Mouse (Mus musculus) ES-CJ7 (cell line): Measurements from ENCODE around the gene Patj.

ENCODE experiments used
- DNase-seq: peaks from one replicate; pipeline ENCODE4 v3.0.0; 2011; ENCODE audit warnings: low read depth, low spot score

Gene Patj

DNA sequence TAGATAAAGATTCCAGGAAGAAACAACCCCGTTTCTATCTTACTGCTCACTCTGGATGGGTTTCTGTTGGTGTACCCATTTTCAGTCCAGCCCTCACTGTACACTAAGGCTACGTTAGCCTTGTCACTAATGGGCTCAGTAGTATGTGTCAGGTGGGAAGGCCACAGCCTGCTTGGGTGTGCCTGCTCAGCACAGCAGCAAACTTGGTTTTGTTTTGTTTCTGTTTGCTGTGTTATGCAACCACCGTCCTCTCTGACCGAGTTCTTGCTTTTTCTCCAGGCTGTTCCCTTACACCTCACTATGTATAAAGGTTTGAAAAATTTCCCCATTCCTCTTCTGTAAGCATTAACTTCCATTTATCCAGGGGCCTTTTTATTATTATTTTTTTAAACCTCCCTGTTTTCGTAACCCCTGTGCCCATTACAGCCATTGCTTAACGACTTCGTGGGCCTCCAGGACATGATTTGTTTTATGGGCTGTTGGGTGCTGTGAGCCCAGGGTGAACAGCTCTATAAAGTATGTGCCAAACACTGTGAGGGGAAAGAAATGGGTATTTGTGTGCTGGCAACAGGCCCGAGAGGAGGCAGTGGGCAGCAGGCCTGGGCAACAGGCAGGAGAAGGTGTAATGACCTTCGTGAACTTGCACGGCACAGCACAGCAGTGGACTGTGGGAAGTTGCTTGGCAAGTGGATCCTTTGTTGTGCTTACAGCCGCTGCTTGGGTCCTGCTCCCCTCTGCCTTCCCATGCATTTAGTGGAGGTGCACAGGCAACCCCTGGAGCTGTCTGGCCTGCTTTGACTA, 113.1 kb downstream of the Patj start:
- DNase-seq = no peak

- no peak for DNase-seq
Observed at GRCm38 (mm10) chr4:98509939-98510338, 114.4 kb downstream of the Patj start.

DNA sequence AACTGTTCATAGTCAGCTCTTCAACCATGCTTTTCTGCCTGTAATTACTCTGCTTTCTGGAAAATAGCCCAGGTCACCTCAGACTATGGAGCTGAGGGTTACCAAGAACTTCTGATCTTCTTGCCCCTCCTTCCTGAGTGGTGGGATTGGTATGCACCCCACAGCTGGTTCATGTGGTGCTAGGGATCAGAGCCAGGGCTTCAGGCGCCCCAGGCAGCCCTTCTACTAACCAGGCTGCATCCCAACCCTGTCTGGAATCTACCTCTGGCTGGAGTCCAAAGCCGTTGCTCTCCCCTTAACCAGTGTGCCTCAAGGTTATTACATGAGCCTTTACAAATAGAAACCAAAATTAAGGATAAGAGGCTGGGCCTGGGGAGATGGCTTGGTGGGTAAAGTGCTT, 115.7 kb downstream of the Patj start:
- DNase-seq = no peak

GRCm38 (mm10) chr4:98511964-98512743, 116.6 kb downstream of the Patj start:
- DNase-seq = no peak

GRCm38 (mm10) chr4:98520492-98520891, 124.9 kb downstream of the Patj start:
- DNase-seq = no peak

DNA sequence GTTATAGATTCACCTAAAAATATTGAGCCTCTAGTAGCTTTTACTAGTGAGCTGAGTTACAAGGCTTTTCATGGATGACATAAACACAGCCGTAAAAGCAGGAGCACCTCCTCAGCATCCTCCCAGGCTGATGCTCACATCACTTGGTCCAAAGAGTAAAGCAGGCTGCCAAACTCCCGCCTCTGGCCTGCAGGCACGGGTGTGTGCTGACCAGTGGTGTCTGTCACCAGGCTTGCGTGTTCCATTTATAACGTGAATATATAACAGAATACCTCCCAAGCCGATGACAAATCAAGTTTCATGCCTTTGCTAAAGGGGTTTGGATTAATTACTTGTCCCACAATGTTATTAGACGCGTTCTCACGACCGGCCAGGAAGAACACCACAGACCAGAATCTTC, 128.9 kb downstream of the Patj start:
- no peak for DNase-seq

DNA sequence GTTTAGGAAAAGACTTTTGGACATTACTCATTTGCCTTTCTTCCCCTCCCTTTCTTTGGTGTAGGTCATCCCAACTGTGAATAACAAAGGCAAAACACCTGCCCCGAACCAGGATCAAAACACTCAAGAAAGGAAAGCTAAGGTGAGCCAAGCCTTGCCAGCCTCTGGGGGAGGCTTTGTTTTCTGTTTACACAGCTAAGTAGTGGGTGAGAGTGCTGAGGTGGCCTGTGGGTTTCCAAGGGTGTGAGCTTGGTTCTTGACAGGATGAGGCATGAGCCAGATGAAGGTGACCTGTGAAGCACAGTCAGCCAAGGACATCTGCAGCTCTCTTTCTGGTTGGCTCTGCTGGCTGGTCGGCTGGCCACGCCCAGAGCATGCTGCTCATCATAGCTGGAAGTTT, 139.9 kb downstream of the Patj start:
- peak; percentile 62 for DNase-seq

DNA sequence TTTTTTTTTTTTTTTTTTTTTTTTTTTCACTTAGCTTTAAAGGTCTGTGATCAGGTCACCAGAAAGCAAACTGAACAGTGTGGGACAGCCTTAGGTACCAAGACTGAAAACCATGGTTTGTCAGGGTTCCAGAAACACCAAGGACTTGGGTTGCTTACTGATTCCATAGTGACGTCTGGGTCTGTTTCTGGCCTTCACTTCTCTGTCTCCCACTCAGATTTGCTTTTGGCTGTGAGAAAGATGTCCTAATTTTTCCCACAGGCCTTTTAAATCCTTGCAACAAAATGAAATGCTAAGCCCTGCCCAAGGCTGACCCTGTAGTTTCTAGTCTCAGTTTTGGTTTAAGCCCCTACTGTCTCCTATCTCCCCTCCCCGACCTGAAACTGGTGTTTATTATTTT, 146.0 kb downstream of the Patj start:
- no peak for DNase-seq

- no peak for DNase-seq
Observed at GRCm38 (mm10) chr4:98543001-98543400, 147.4 kb downstream of the Patj start.

GRCm38 (mm10) chr4:98545376-98545775, 149.8 kb downstream of the Patj start:
- peak; percentile 50 for DNase-seq

GRCm38 (mm10) chr4:98546456-98547176, 151.0 kb downstream of the Patj start:
- no peak for DNase-seq

GRCm38 (mm10) chr4:98549491-98549890, 153.9 kb downstream of the Patj start:
- DNase-seq = no peak

DNA sequence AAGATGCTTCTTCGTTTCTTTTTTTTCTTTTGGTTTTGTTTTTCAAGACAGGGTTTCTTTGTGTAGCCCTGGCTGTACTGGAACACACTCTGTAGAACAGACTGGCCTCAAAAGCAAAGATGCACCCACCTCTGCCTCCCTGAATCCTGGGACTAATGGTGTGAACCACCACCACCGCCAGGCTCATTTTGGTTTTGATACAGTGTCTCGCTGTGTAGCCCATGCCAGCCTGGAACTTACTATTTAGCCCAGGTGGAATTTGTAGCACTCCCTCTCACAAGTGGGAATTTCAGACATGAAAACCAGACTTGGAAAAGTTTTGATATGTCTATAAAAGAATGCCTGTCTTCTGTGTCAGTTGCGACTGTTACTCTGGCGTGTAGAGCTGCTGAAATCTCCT, 154.5 kb downstream of the Patj start:
- DNase-seq = no peak

GRCm38 (mm10) chr4:98555666-98556065, 160.1 kb downstream of the Patj start:
- DNase-seq = no peak

DNA sequence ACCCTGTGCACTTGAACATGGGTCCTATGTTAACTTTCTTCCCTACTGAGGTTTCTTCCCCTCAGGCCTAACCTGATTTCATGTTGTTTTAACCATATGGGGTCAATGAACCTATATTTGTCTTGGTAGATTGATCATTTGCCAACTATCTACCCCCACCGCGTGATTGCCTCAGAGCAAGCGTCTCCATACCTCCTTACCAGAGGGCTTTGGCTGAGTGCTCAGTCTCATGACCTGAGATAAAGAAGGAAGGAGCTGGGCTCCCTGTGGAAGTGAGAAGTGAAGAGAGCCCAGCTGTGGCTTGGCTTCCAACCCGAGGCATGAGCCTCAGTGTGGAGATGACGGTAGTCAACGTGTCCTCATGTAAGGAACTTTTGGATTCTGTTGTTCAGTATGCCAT, 160.9 kb downstream of the Patj start:
- DNase-seq = no peak

- no peak for DNase-seq
Observed at GRCm38 (mm10) chr4:98557192-98557591, 161.6 kb downstream of the Patj start.

DNA sequence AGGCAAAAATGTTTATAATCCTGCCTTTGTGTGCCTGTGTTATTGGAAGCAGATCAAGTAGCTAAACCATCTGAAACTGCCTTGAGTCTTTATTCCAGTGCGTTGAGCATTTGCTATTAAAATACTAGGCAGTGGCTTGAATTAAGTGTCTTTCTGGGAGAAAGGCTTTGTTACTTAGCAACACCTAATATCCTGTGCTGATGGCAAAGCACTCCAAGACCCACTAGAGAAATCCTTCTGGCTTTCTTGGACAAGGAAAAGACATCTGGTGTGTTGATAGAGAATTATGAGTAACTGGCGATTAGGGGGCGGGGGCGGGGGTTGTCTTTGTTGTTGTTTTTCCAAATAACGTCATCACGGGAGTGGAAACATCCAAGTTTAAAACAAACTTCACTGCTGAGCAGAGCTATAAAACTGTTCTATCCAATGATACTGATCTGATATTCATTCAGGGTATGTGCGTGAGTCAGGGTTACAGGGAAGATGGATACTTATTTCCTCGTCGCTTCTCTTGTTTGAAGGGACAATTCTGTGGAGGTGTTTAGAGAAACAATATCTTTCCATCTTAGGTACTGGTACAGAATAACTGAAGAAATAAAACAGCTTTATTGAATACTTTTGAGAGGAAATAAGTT, 164.7 kb downstream of the Patj start:
- DNase-seq = no peak

GRCm38 (mm10) chr4:98563082-98563481, 167.5 kb downstream of the Patj start:
- no peak for DNase-seq

GRCm38 (mm10) chr4:98563506-98564195, 168.1 kb downstream of the Patj start:
- no peak for DNase-seq

- DNase-seq = no peak
Observed at GRCm38 (mm10) chr4:98564196-98564865, 168.7 kb downstream of the Patj start.

- no peak for DNase-seq
Observed at GRCm38 (mm10) chr4:98566741-98567140, 171.2 kb downstream of the Patj start.
